Mouse (Mus musculus): ENCODE data around the gene Itpr1. TPM values are rescaled to one million over a fixed set of nuclear protein-coding genes. Genes with fewer than 3 reads are reported as not detected.

Itpr1 gene
- polyA plus RNA-seq (2016; fragmentation: Nextera tagmentation; extraction: Ambion mirVana): 10.2 and 10.6 TPM in 2 replicates

DNA sequence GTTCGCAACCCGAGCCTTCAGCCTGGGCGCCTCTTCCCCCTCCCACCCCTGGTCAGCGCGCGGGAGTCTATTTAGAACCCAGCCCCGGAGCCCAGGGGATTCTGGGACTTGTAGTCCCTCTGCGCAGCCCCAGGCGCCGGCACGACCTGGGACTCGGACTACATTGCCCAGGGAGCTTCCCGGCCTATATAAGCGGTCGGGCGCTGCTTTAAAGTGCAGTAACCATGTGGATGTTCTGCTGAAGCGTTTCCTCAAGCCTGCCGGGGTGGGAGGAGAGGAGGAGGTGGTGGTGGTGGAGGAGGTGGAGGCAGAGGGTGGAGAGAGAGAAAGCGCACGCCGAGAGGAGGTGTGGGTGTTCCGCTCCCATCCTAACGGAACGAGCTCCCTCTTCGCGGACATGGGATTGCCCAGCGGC, at the start of gene Itpr1:
TSS of gene Itpr1 (plus strand) at position 216 of the 415 bp plus-strand sequence.
- peak within 1 kb of the TSS; percentile 67 for H3K9ac ChIP-seq
- peak within 1 kb of the TSS; percentile 67 for H3K4me3 ChIP-seq (replicated peaks)
- peaks cover 4% of the 10 kb centered on the region; the same call in 1 of the 2 replicates for H3K27me3 ChIP-seq
- H3K36me3 ChIP-seq (replicated peaks): no peaks in the 10 kb centered on the region
- under 1% methylated on average over 26 of the region's 27 CpGs for WGBS
- no peaks in the 10 kb centered on the region for H3K9me3 ChIP-seq
- peaks cover 16% of the 10 kb centered on the region for H3K4me1 ChIP-seq
- peak within 1 kb of the TSS; percentile 85 for H3K4me2 ChIP-seq
- ATAC-seq (ENCODE audit: low FRiP score): peak; percentile 99
- H3K27ac ChIP-seq: 0 out of 2 replicates have a peak within 1 kb of the TSS, but pooled peaks have one; percentile 36

DNA sequence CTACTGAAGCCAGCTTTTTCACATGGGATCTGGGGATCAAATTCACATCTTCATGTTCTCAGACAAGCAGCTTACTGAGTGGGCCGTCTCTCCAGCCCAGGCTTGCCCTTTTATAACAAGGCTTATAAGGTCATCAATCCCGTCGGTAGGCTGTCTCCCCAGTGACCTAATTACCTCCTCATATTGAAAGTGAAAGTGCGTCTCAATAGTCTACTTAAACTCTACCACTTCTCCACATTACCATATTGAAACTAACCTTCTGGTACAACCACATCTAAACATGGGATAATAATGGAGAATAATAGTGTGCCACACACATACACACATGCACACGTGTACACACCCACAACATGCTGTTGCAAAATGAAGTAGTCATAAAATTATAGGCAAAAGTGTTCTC, 48.0 kb upstream of the Itpr1 start:
- 70% methylated on average over 5 of the region's 5 CpGs for WGBS
- H3K4me1 ChIP-seq: no peaks in the 10 kb centered on the region
- H3K9ac ChIP-seq: no peak overlapping the region
- no peaks in the 10 kb centered on the region for H3K9me3 ChIP-seq
- no peak overlapping the region for H3K4me3 ChIP-seq (replicated peaks)
- no peaks in the 10 kb centered on the region for H3K36me3 ChIP-seq (replicated peaks)
- ATAC-seq (ENCODE audit: low FRiP score): no peak
- no peak overlapping the region for H3K4me2 ChIP-seq
- H3K27ac ChIP-seq: no peak overlapping the region
- no peaks in the 10 kb centered on the region for H3K27me3 ChIP-seq

DNA sequence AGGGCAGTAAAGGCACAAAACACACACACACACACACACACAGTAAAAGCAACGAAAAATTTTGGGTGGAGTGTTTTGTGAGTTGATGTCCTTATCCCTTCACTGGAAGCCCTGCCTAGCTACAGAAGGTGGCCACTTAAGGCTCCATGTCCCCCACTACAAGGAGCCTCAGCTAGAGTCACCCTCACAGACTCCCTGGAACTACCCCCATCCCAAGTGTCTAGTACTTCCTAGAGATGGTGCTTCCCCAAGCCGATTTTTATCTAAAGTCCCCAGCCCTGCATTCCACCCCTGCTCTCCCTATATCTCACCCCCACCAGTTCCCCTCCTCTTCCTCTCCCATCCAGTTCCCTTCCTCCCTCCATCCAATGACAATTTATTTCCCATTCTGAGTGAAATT, 47.3 kb upstream of the Itpr1 start:
- no peaks in the 10 kb centered on the region for H3K4me1 ChIP-seq
- 91% methylated on average over 2 of the region's 2 CpGs for WGBS
- no peaks in the 10 kb centered on the region for H3K9me3 ChIP-seq
- H3K27me3 ChIP-seq: no peaks in the 10 kb centered on the region
- H3K36me3 ChIP-seq (replicated peaks): no peaks in the 10 kb centered on the region
- no peak overlapping the region for H3K27ac ChIP-seq
- ATAC-seq (ENCODE audit: low FRiP score): no peak
- no peak overlapping the region for H3K4me2 ChIP-seq
- H3K9ac ChIP-seq: no peak overlapping the region
- H3K4me3 ChIP-seq (replicated peaks): no peak overlapping the region

DNA sequence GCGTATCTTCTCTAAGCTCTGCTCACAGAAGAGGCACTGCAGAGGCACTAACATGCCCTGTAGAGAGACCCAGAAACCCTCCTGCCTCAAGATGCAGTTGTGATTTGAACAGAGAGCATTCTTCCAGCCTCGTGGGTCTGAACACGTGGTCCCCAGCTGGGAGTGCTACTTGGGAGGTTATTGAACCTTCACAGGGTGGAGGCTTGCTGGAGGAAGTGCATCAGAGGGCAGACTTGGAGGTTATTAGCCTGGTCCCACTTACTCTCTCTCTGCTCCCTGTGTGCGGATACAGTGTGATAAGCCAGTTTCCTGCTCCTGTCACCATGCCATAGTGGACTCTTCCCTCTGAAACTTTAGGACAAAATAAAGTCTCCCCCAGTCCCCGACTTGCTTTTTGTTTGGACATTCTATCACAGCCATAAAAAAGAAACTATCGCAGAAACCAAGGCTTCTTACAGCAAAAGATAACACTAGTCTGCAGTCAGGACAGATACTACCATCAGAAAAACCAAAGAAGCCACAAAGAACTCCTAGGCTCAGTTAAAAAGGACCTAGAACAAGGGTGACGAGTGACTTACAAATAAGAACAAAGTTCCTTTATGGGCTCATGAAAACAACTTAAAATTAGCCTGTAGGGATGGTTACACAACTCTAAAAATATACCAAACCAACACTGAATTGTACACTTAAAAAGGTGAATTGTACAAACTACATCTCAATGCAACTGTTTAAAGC, 44.8 kb upstream of the Itpr1 start:
- Histone ChIP-seq H3K4me3 (replicated peaks) (no peak overlapping the region), H3K4me2 (no peak overlapping the region), H3K27me3 (no peaks in the 10 kb centered on the region), H3K4me1 (no peaks in the 10 kb centered on the region), H3K27ac (no peak overlapping the region), H3K9me3 (no peaks in the 10 kb centered on the region), H3K9ac (no peak overlapping the region), H3K36me3 (replicated peaks) (peaks cover 17% of the 10 kb centered on the region)
- no peak for ATAC-seq (ENCODE audit: low FRiP score)
- WGBS: 83% methylated on average over 7 of the region's 7 CpGs

DNA sequence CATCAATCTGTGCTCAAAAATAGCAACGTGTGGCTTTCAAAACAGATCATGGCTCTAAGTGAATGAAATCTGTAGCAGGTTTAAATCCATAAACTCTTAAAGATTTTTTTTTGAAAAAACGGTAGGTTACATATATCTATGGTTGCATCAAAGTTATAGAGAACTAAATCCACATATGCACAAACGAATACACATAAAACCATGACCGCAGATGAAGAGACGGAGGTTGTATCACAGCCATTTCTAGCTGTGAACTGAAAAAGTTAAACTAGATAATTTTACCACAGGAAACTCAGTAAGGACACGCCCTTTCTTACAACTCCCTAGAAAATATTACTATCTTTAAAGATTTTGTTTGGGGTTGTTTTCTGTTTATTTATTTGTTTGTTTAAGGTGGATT, 44.2 kb upstream of the Itpr1 start:
- no peak overlapping the region for H3K9ac ChIP-seq
- H3K27me3 ChIP-seq: no peaks in the 10 kb centered on the region
- no peak overlapping the region for H3K4me2 ChIP-seq
- peaks cover 18% of the 10 kb centered on the region for H3K36me3 ChIP-seq (replicated peaks)
- no peaks in the 10 kb centered on the region for H3K4me1 ChIP-seq
- H3K9me3 ChIP-seq: no peaks in the 10 kb centered on the region
- H3K27ac ChIP-seq: no peak overlapping the region
- 90% methylated on average over 6 of the region's 6 CpGs for WGBS
- no peak for ATAC-seq (ENCODE audit: low FRiP score)
- H3K4me3 ChIP-seq (replicated peaks): no peak overlapping the region

DNA sequence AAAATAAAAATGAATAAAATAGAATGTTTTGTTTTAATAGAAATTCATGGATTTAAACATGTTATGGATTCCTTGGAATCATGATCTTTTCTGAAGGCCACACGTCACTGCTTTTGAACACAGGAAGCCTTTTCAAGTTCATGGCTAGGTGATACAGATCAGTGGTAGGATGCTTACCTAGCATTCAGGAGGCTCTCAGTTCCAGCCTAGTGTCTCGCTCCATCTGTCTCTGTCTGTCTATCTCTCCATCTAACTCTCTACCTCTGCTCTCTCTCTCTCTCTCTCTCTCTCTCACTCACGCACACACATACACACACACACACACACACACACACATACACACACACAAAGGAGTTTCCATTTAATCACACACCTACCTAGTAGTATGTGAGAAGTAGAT, 43.4 kb upstream of the Itpr1 start:
- peaks cover 18% of the 10 kb centered on the region for H3K36me3 ChIP-seq (replicated peaks)
- H3K9ac ChIP-seq: no peak overlapping the region
- no peak overlapping the region for H3K4me2 ChIP-seq
- H3K4me3 ChIP-seq (replicated peaks): no peak overlapping the region
- H3K9me3 ChIP-seq: no peaks in the 10 kb centered on the region
- H3K4me1 ChIP-seq: no peaks in the 10 kb centered on the region
- 99% methylated on average over 3 of the region's 3 CpGs for WGBS
- ATAC-seq (ENCODE audit: low FRiP score): no peak
- H3K27me3 ChIP-seq: no peaks in the 10 kb centered on the region
- no peak overlapping the region for H3K27ac ChIP-seq

DNA sequence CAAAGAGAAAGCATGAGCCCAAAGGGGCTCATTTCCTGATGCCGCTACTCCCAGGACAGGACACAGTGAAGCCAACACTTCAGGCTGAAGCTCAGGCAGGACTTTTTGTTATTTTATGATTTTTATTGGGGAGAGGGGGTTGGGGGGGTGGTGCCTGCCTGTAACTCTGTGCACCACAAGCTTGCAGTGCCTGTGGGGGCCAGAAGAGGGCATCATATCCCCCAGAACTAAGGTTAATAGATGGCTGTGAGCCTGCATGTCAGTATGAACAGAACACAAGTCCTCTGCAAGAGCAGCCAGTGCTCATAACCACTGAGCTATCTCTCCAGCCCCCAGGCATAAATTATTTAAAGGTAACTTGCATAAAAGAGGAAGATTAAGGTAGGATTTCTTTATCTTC, 40.7 kb upstream of the Itpr1 start:
- WGBS: 100% methylated on average over 1 of the region's 1 CpGs

DNA sequence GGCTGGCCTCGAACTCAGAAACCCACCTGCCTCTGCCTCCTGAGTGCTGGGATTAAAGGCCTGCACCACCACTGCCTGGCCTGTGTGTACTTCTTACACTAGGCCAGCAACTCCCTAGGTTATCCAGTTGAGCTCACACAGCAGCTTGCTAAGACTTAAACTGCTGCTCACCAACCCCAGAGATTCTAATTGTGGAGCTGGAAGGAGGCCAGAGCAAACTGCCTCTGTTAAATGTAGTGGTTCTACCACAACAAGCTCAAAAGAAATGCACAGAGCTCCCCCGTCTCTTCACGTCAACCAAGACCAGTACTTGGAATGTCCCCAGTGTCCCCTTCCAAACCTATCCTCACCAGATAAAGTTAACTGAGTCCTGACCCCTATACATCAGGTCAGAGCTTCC, 38.7 kb upstream of the Itpr1 start:
- Histone ChIP-seq H3K27ac (no peak overlapping the region), H3K9ac (no peak overlapping the region), H3K27me3 (no peaks in the 10 kb centered on the region), H3K4me3 (replicated peaks) (no peak overlapping the region), H3K36me3 (replicated peaks) (peaks cover 24% of the 10 kb centered on the region), H3K4me2 (no peak overlapping the region), H3K9me3 (no peaks in the 10 kb centered on the region), H3K4me1 (no peaks in the 10 kb centered on the region)
- WGBS: 94% methylated on average over 3 of the region's 3 CpGs
- no peak for ATAC-seq (ENCODE audit: low FRiP score)

More for the DNA sequence above, 40.7 kb upstream of the Itpr1 start:
- H3K9ac ChIP-seq: no peak overlapping the region
- H3K4me3 ChIP-seq (replicated peaks): no peak overlapping the region
- no peaks in the 10 kb centered on the region for H3K27me3 ChIP-seq
- H3K27ac ChIP-seq: no peak overlapping the region
- H3K4me1 ChIP-seq: no peaks in the 10 kb centered on the region
- H3K36me3 ChIP-seq (replicated peaks): peaks cover 24% of the 10 kb centered on the region
- H3K9me3 ChIP-seq: no peaks in the 10 kb centered on the region
- H3K4me2 ChIP-seq: no peak overlapping the region
- ATAC-seq (ENCODE audit: low FRiP score): no peak

DNA sequence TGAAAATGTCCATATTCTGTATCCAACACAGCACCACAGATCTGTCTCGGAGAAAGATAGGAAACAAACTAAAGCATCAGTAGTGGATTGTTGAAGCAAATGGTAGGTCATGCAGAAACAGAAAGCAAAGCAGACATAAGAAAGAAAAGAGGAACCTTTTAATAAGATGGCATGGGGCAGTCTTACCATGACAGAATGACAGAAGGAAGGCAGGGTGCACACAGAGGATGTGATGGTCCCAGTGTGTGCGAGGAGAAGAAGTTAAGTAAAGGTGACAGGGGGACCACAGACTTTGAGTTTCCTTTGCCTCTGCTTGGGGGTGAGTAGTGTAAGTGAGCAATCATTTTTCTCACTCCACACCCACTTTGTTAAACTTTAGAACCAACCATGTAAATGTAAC, 33.8 kb upstream of the Itpr1 start:
- Histone ChIP-seq H3K9ac (no peak overlapping the region), H3K36me3 (replicated peaks) (peaks cover 6% of the 10 kb centered on the region; the same call in 1 of the 2 replicates), H3K4me3 (replicated peaks) (no peak overlapping the region), H3K27me3 (no peaks in the 10 kb centered on the region), H3K4me1 (no peaks in the 10 kb centered on the region), H3K27ac (no peak overlapping the region), H3K9me3 (no peaks in the 10 kb centered on the region), H3K4me2 (no peak overlapping the region)
- no peak for ATAC-seq (ENCODE audit: low FRiP score)
- WGBS: 87% methylated on average over 2 of the region's 2 CpGs

DNA sequence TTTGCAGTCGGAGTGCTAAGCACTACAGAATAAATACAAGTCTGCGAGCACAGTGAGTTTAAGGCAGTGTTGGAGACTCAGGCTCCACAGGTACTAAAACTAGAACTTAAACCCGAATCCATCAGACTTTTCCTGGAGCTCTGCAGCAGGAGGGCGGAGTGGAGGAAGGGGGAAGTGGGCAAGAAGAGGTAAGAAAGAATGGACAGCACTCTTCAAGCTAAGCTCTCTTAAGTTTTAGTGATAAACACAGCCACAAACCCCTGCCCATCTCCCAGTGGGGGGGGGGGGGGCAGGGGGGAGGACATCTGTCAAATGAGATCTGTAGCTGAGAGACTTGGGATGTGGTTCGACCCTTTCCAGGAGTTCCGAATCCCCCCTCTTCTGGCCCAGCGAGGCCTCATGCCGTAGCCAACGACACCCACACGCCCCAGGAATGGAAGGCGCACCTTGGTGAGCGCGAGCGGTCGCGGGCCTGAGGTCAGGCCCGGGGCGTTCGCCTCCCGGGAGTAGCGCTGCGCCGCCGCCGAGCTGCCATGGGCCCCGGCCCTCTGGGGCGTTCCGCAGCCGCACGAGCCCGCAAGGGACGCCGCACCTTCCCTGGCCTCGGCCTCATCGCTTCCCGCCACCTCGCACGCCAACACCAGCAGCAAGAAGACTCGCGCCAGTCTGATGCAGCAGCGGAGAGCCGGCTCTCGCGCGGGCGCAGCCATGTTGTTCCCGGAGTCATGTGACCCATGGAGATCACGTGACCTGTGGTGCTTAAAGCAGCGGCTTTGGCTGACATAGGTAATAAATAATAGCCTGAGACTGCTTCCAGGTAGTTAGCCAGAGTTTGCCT, 27.8 kb upstream of the Itpr1 start, which contains the start of gene Sumf1:
TSS of gene Sumf1 (minus strand) at position 736 of the 838 bp plus-strand sequence.
- ATAC-seq (ENCODE audit: low FRiP score): peak; percentile 97
- Histone ChIP-seq H3K27me3 (no peaks in the 10 kb centered on the region), H3K4me1 (peaks cover 8% of the 10 kb centered on the region), H3K27ac (no peak within 1 kb of the TSS), H3K4me2 (peak within 1 kb of the TSS; percentile 87), H3K9me3 (no peaks in the 10 kb centered on the region), H3K4me3 (replicated peaks) (peak within 1 kb of the TSS; percentile 87), H3K36me3 (replicated peaks) (no peaks in the 10 kb centered on the region), H3K9ac (peak within 1 kb of the TSS; percentile 75)
- 4% methylated on average over 49 of the region's 49 CpGs for WGBS

DNA sequence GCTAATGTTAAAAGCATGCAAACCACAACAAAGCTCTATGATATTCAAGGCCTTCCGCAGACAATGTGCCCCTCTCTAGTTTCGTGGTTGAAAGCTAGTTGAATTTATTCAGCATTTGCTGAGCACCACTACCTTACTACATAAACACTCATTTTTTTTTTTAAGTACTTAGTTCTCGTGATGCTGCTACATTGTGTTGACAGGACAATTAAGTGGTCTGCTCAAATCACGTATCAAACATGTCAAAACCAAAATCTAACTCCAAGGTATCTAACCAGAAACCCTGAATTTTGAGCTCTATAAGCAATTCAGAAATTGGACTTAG, 27.2 kb upstream of the Itpr1 start:
- Histone ChIP-seq H3K9me3 (no peaks in the 10 kb centered on the region), H3K27ac (no peak overlapping the region), H3K4me2 (peak overlapping the region; percentile 87), H3K27me3 (no peaks in the 10 kb centered on the region), H3K36me3 (replicated peaks) (no peaks in the 10 kb centered on the region), H3K9ac (peak overlapping the region; percentile 75; the same call in 1 of the 2 replicates), H3K4me1 (peaks cover 8% of the 10 kb centered on the region), H3K4me3 (replicated peaks) (peak overlapping the region; percentile 87)
- ATAC-seq (ENCODE audit: low FRiP score): no peak; the same call in 1 of the 2 replicates
- whole genome bisulfite sequencing: 17% methylated on average over 4 of the region's 4 CpGs

DNA sequence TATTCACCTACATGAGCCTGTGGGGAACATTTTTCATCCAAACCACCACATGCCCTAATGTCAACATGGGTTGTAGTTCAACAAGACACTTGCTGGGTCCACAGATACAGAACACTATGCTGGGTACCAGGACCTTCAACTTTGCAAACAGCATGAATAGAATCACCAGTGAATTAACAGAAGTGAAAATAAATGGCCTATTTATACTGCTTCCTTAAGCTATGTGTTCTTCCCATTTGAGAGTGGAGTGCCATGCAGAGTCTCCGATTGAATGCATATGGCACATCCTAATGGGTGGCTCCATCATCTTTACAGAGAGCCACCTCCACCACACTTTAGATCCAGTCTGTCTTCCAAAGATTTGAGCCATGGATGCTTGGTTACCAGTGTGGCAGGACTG, 22.2 kb upstream of the Itpr1 start:
- Histone ChIP-seq H3K4me3 (replicated peaks) (no peak overlapping the region), H3K9me3 (no peaks in the 10 kb centered on the region), H3K36me3 (replicated peaks) (no peaks in the 10 kb centered on the region), H3K27me3 (no peaks in the 10 kb centered on the region), H3K4me2 (no peak overlapping the region), H3K4me1 (no peaks in the 10 kb centered on the region), H3K9ac (no peak overlapping the region), H3K27ac (no peak overlapping the region)
- WGBS: 98% methylated on average over 1 of the region's 1 CpGs
- ATAC-seq (ENCODE audit: low FRiP score): no peak

Data from forebrain, embryonic 12.5 days (tissue).